Mouse (Mus musculus) ES-E14 (cell line): ENCODE measurements at regions not wholly inside any gene's neighbourhood (a gene's known extent, or its start where the extent isn't known, plus 50 kb on each side); places are given as distances from the start of the nearest gene placed in this dataset.

Experiments used
- HCFC1 ChIP-seq: IDR thresholded peaks from 2 replicates; pipeline ENCODE4 v1.6.1; 2012; ENCODE audit warnings: low read length, inconsistent platforms, borderline replicate concordance; ENCODE audit not compliant: insufficient read depth
- MAFK ChIP-seq: IDR thresholded peaks from 2 replicates; pipeline ENCODE4 v1.6.1; 2014; ENCODE audit warnings: mild to moderate bottlenecking, low read depth, low read length, inconsistent platforms; ENCODE audit not compliant: insufficient read depth
- ZC3H11A ChIP-seq: IDR thresholded peaks from 2 replicates; pipeline ENCODE4 v1.6.1; 2012; ENCODE audit warnings: low read depth, mild to moderate bottlenecking, inconsistent platforms, low read length, borderline replicate concordance

- no peak for TF ChIP-seq HCFC1
- TF ChIP-seq MAFK, result no peak
- no peak for TF ChIP-seq ZC3H11A
These were observed 919.6 kb downstream of the Epha7 start for GRCm38 (mm10) chr4:29732513-29732912.
